Mouse (Mus musculus): ENCODE data around the gene Olfr823. TPM values are rescaled to one million over a fixed set of nuclear protein-coding genes. Genes with fewer than 3 reads are reported as not detected.
"Not testable (repeated sequence)": the region's sequence is repeated elsewhere in the genome, so short reads cannot be mapped to it uniquely, and the experiment has no call there.

Gene Olfr823
- not detected in 2 replicates for polyA plus RNA-seq (2014; fragmentation: Nextera tagmentation; extraction: Ambion mirVana)

GRCm38 (mm10) chr10:130115283-130115682 lies at the start of gene Olfr823:
Olfr823 (minus strand) TSS chr10:130115383.
- 90% methylated on average over 1 of the region's 1 CpGs for WGBS

GRCm38 (mm10) chr10:130144121-130144520 lies 28.9 kb upstream of the Olfr823 start:
- H3K27ac ChIP-seq (replicated peaks; ENCODE audit: low read depth, low read length) = no peak overlapping the region
- H3K4me1 ChIP-seq (ENCODE audit: control insufficient read depth, insufficient read depth, low read length) = no peaks in the 10 kb centered on the region
- H3K9ac ChIP-seq (ENCODE audit: low read length) = no peak overlapping the region
- ATAC-seq (ENCODE audit: insufficient number of reproducible peaks, low FRiP score, low TSS enrichment, low read depth) = no peak
- DNase-seq (ENCODE audit: low spot score) = no peak
- no peaks in the 10 kb centered on the region for H3K9me3 ChIP-seq (ENCODE audit: control insufficient read depth, low read length)
- no peaks in the 10 kb centered on the region for H3K27me3 ChIP-seq (ENCODE audit: control insufficient read depth, insufficient read depth, low read length)
- no peak overlapping the region for H3K4me3 ChIP-seq (ENCODE audit: low read depth, low read length)
- no peak overlapping the region for H3K4me2 ChIP-seq (ENCODE audit: low read depth, severe bottlenecking)
- WGBS = 84% methylated on average over 5 of the region's 5 CpGs
- H3K36me3 ChIP-seq (ENCODE audit: control insufficient read depth, insufficient read depth, low read length) = no peaks in the 10 kb centered on the region

More at GRCm38 (mm10) chr10:130115283-130115682, at the start of gene Olfr823:
- not testable (repeated sequence) for H3K9me3 ChIP-seq (ENCODE audit: control insufficient read depth, low read length); H3K27ac ChIP-seq (replicated peaks; ENCODE audit: low read depth, low read length); H3K27me3 ChIP-seq (ENCODE audit: control insufficient read depth, insufficient read depth, low read length); H3K4me3 ChIP-seq (ENCODE audit: low read depth, low read length); DNase-seq (ENCODE audit: low spot score); H3K4me2 ChIP-seq (ENCODE audit: low read depth, severe bottlenecking); H3K4me1 ChIP-seq (ENCODE audit: control insufficient read depth, insufficient read depth, low read length); H3K36me3 ChIP-seq (ENCODE audit: control insufficient read depth, insufficient read depth, low read length); ATAC-seq (ENCODE audit: insufficient number of reproducible peaks, low FRiP score, low TSS enrichment, low read depth); H3K9ac ChIP-seq (ENCODE audit: low read length)

- H3K4me2 ChIP-seq (ENCODE audit: low read depth, severe bottlenecking); ATAC-seq (ENCODE audit: insufficient number of reproducible peaks, low FRiP score, low TSS enrichment, low read depth); H3K4me1 ChIP-seq (ENCODE audit: control insufficient read depth, insufficient read depth, low read length); H3K9me3 ChIP-seq (ENCODE audit: control insufficient read depth, low read length); H3K4me3 ChIP-seq (ENCODE audit: low read depth, low read length); H3K27me3 ChIP-seq (ENCODE audit: control insufficient read depth, insufficient read depth, low read length); H3K9ac ChIP-seq (ENCODE audit: low read length); H3K36me3 ChIP-seq (ENCODE audit: control insufficient read depth, insufficient read depth, low read length); DNase-seq (ENCODE audit: low spot score); H3K27ac ChIP-seq (replicated peaks; ENCODE audit: low read depth, low read length): not testable (repeated sequence)
- whole genome bisulfite sequencing = 90% methylated on average over 5 of the region's 5 CpGs
These were observed 27.3 kb upstream of the Olfr823 start for GRCm38 (mm10) chr10:130142481-130142880.

- Histone ChIP-seq H3K9ac (ENCODE audit: low read length) (no peak overlapping the region), H3K27me3 (ENCODE audit: control insufficient read depth, insufficient read depth, low read length) (no peaks in the 10 kb centered on the region), H3K4me2 (ENCODE audit: low read depth, severe bottlenecking) (no peak overlapping the region), H3K27ac (replicated peaks; ENCODE audit: low read depth, low read length) (no peak overlapping the region), H3K4me3 (ENCODE audit: low read depth, low read length) (no peak overlapping the region), H3K4me1 (ENCODE audit: control insufficient read depth, insufficient read depth, low read length) (no peaks in the 10 kb centered on the region), H3K9me3 (ENCODE audit: control insufficient read depth, low read length) (no peaks in the 10 kb centered on the region), H3K36me3 (ENCODE audit: control insufficient read depth, insufficient read depth, low read length) (no peaks in the 10 kb centered on the region)
- ATAC-seq (ENCODE audit: insufficient number of reproducible peaks, low FRiP score, low TSS enrichment, low read depth) (no peak), DNase-seq (ENCODE audit: low spot score) (no peak)
These were observed 19.6 kb upstream of the Olfr823 start for GRCm38 (mm10) chr10:130134811-130135210.

- H3K9ac ChIP-seq (ENCODE audit: low read length); H3K27ac ChIP-seq (replicated peaks; ENCODE audit: low read depth, low read length); H3K4me3 ChIP-seq (ENCODE audit: low read depth, low read length); ATAC-seq (ENCODE audit: insufficient number of reproducible peaks, low FRiP score, low TSS enrichment, low read depth); H3K4me1 ChIP-seq (ENCODE audit: control insufficient read depth, insufficient read depth, low read length); H3K4me2 ChIP-seq (ENCODE audit: low read depth, severe bottlenecking); H3K27me3 ChIP-seq (ENCODE audit: control insufficient read depth, insufficient read depth, low read length); H3K36me3 ChIP-seq (ENCODE audit: control insufficient read depth, insufficient read depth, low read length); DNase-seq (ENCODE audit: low spot score); H3K9me3 ChIP-seq (ENCODE audit: control insufficient read depth, low read length): not testable (repeated sequence)
These were observed 14.7 kb upstream of the Olfr823 start, which contains the start of gene Olfr824 for GRCm38 (mm10) chr10:130129900-130130299. Olfr824 (minus strand) TSS chr10:130130000.

- H3K4me2 ChIP-seq (ENCODE audit: low read depth, severe bottlenecking); DNase-seq (ENCODE audit: low spot score); H3K27me3 ChIP-seq (ENCODE audit: control insufficient read depth, insufficient read depth, low read length); H3K9ac ChIP-seq (ENCODE audit: low read length); H3K27ac ChIP-seq (replicated peaks; ENCODE audit: low read depth, low read length); H3K9me3 ChIP-seq (ENCODE audit: control insufficient read depth, low read length); H3K4me1 ChIP-seq (ENCODE audit: control insufficient read depth, insufficient read depth, low read length); H3K4me3 ChIP-seq (ENCODE audit: low read depth, low read length); ATAC-seq (ENCODE audit: insufficient number of reproducible peaks, low FRiP score, low TSS enrichment, low read depth); H3K36me3 ChIP-seq (ENCODE audit: control insufficient read depth, insufficient read depth, low read length): not testable (repeated sequence)
- 69% methylated on average over 3 of the region's 3 CpGs for WGBS
These were observed 862 bp upstream of the Olfr823 start for GRCm38 (mm10) chr10:130116045-130116444.

- no peak for DNase-seq (ENCODE audit: low spot score)
- ATAC-seq (ENCODE audit: insufficient number of reproducible peaks, low FRiP score, low TSS enrichment, low read depth) = no peak
These were observed 19.1 kb downstream of the Olfr823 start for GRCm38 (mm10) chr10:130096104-130096503.

GRCm38 (mm10) chr10:130092838-130093440 lies 22.2 kb downstream of the Olfr823 start:
- DNase-seq (ENCODE audit: low spot score) = peak; percentile 74
- H3K9me3 ChIP-seq (ENCODE audit: control insufficient read depth, low read length) = no peaks in the 10 kb centered on the region
- H3K4me1 ChIP-seq (ENCODE audit: control insufficient read depth, insufficient read depth, low read length) = no peaks in the 10 kb centered on the region
- H3K27me3 ChIP-seq (ENCODE audit: control insufficient read depth, insufficient read depth, low read length) = no peaks in the 10 kb centered on the region
- no peak overlapping the region for H3K9ac ChIP-seq (ENCODE audit: low read length)
- H3K27ac ChIP-seq (replicated peaks; ENCODE audit: low read depth, low read length) = no peak overlapping the region
- WGBS = 20% methylated on average over 5 of the region's 5 CpGs
- no peak overlapping the region for H3K4me3 ChIP-seq (ENCODE audit: low read depth, low read length)
- no peak for ATAC-seq (ENCODE audit: insufficient number of reproducible peaks, low FRiP score, low TSS enrichment, low read depth)
- H3K36me3 ChIP-seq (ENCODE audit: control insufficient read depth, insufficient read depth, low read length) = no peaks in the 10 kb centered on the region
- no peak overlapping the region for H3K4me2 ChIP-seq (ENCODE audit: low read depth, severe bottlenecking)

More at GRCm38 (mm10) chr10:130096104-130096503, 19.1 kb downstream of the Olfr823 start:
- Histone ChIP-seq H3K4me1 (ENCODE audit: control insufficient read depth, insufficient read depth, low read length) (no peaks in the 10 kb centered on the region), H3K36me3 (ENCODE audit: control insufficient read depth, insufficient read depth, low read length) (no peaks in the 10 kb centered on the region), H3K27me3 (ENCODE audit: control insufficient read depth, insufficient read depth, low read length) (no peaks in the 10 kb centered on the region), H3K4me3 (ENCODE audit: low read depth, low read length) (no peak overlapping the region), H3K9ac (ENCODE audit: low read length) (no peak overlapping the region), H3K9me3 (ENCODE audit: control insufficient read depth, low read length) (no peaks in the 10 kb centered on the region), H3K4me2 (ENCODE audit: low read depth, severe bottlenecking) (no peak overlapping the region), H3K27ac (replicated peaks; ENCODE audit: low read depth, low read length) (no peak overlapping the region)

GRCm38 (mm10) chr10:130070910-130071309 lies 44.3 kb downstream of the Olfr823 start, which contains the start of gene Olfr822:
Olfr822 (plus strand) TSS chr10:130071210.
- no peaks in the 10 kb centered on the region for H3K4me1 ChIP-seq (ENCODE audit: control insufficient read depth, insufficient read depth, low read length)
- no peak within 1 kb of the TSS for H3K4me3 ChIP-seq (ENCODE audit: low read depth, low read length)
- H3K9ac ChIP-seq (ENCODE audit: low read length) = no peak within 1 kb of the TSS
- no peak within 1 kb of the TSS for H3K4me2 ChIP-seq (ENCODE audit: low read depth, severe bottlenecking)
- H3K27me3 ChIP-seq (ENCODE audit: control insufficient read depth, insufficient read depth, low read length) = no peaks in the 10 kb centered on the region
- no peaks in the 10 kb centered on the region for H3K36me3 ChIP-seq (ENCODE audit: control insufficient read depth, insufficient read depth, low read length)
- no peak within 1 kb of the TSS for H3K27ac ChIP-seq (replicated peaks; ENCODE audit: low read depth, low read length)
- no peak for ATAC-seq (ENCODE audit: insufficient number of reproducible peaks, low FRiP score, low TSS enrichment, low read depth)
- no peak for DNase-seq (ENCODE audit: low spot score)
- H3K9me3 ChIP-seq (ENCODE audit: control insufficient read depth, low read length) = no peaks in the 10 kb centered on the region

Measured in limb, embryonic 11.5 days (tissue).